Mouse (Mus musculus) intestine, postnatal 0 days (tissue): Measurements from ENCODE around the gene Smim1. TPM values are rescaled to one million over a fixed set of nuclear protein-coding genes. Genes with fewer than 3 reads are reported as not detected.
A peak's percentile ranks its signal among the peaks of the same experiment; 100 is the strongest.

Source experiments
- ATAC-seq: fragments of 200-750 bp; cut with Nextera tagmentation; 2 replicates; pipeline ENCODE4 v1.8.0; 2017; ENCODE audit warnings: mild to moderate bottlenecking, moderate TSS enrichment, moderate library complexity
- H3K27ac ChIP-seq: fragments of 300-500 bp; sonication (generic); 2 replicates; pipeline ENCODE4 v1.5.1; 2014; ENCODE audit warnings: mild to moderate bottlenecking, low read depth, low read length, moderate library complexity
- H3K27me3 ChIP-seq: fragments of 300-500 bp; sonication (generic); replicated peaks from 2 replicates; pipeline ENCODE4 v1.6.1; 2014; ENCODE audit warnings: low read length, mixed read lengths; ENCODE audit not compliant: control insufficient read depth, insufficient read depth
- H3K36me3 ChIP-seq: fragments of 300-500 bp; sonication (generic); 2 replicates; pipeline ENCODE4 v1.6.1; 2014; ENCODE audit warnings: mild to moderate bottlenecking, moderate library complexity; ENCODE audit not compliant: control insufficient read depth, insufficient read depth
- H3K4me1 ChIP-seq: fragments of 300-500 bp; sonication (generic); replicated peaks from 2 replicates; pipeline ENCODE4 v1.6.1; 2014; ENCODE audit warnings: antibody characterized with exemption, low read length, mixed read lengths; ENCODE audit not compliant: control insufficient read depth, insufficient read depth
- H3K4me2 ChIP-seq: fragments of 300-500 bp; sonication (generic); replicated peaks from 2 replicates; pipeline ENCODE4 v1.6.1; 2014; ENCODE audit warnings: low read depth, mild to moderate bottlenecking, moderate library complexity
- H3K4me3 ChIP-seq: fragments of 300-500 bp; sonication (generic); 2 replicates; pipeline ENCODE4 v1.5.1; 2014; ENCODE audit warnings: low read depth, low read length
- H3K9ac ChIP-seq: fragments of 300-500 bp; sonication (generic); 2 replicates; pipeline ENCODE4 v1.6.1; 2014; ENCODE audit warnings: mild to moderate bottlenecking, low read depth, low read length
- H3K9me3 ChIP-seq: fragments of 300-500 bp; sonication (generic); 2 replicates; pipeline ENCODE4 v1.6.1; 2016; ENCODE audit warnings: mixed run types; ENCODE audit not compliant: control insufficient read depth
- CTCF ChIP-seq: sonication (generic); IDR thresholded peaks from 2 replicates; pipeline ENCODE4 v1.5.1; 2016; ENCODE audit warnings: low read depth, mild to moderate bottlenecking, control low read depth, antibody characterized with exemption, moderate library complexity
- WGBS: fragments of 180-500 bp; shearing (Covaris S2); extraction: QIAGEN DNeasy Blood & Tissue Kit; methylation state at CpG from one replicate; pipeline ENCODE4 v1.1.7; 2014; 5-methylcytosine and 5-hydroxymethylcytosine counted together
- polyA plus RNA-seq: library from polyadenylated mRNA; unstranded; fragments of >200 nt; fragmentation: Nextera tagmentation; extraction: Ambion mirVana; gene quantifications from 2 replicates; pipeline ENCODE4 v1.2.1, GENCODE M21; 2015

Smim1 gene
- polyA plus RNA-seq, 1 experiment from 2014 or later, result 160 TPM

- no peak for TF ChIP-seq CTCF
- no peak overlapping the region for H3K4me3 ChIP-seq
- H3K27me3 ChIP-seq, result no peaks in the 10 kb centered on the region
- no peak overlapping the region for H3K4me2 ChIP-seq
- WGBS, result 21% methylated on average over 2 of the region's 2 CpGs
- no peaks in the 10 kb centered on the region for H3K36me3 ChIP-seq
- no peak overlapping the region for H3K27ac ChIP-seq
- no peaks in the 10 kb centered on the region for H3K9me3 ChIP-seq
- H3K4me1 ChIP-seq, result no peaks in the 10 kb centered on the region
- no peak overlapping the region for H3K9ac ChIP-seq
- ATAC-seq, result no peak
Measured at GRCm38 (mm10) chr4:154056661-154057060, 30.6 kb upstream of the Smim1 start.

- no peak for TF ChIP-seq CTCF
- Histone ChIP-seq H3K9me3 (no peaks in the 10 kb centered on the region), H3K36me3 (no peaks in the 10 kb centered on the region), H3K27me3 (no peaks in the 10 kb centered on the region), H3K9ac (no peak overlapping the region), H3K27ac (no peak overlapping the region), H3K4me2 (no peak overlapping the region), H3K4me3 (no peak overlapping the region), H3K4me1 (no peaks in the 10 kb centered on the region)
- no peak for ATAC-seq
- 71% methylated on average over 2 of the region's 2 CpGs for WGBS
Measured at GRCm38 (mm10) chr4:154056046-154056445, 30.0 kb upstream of the Smim1 start.

- H3K4me1 ChIP-seq, result no peaks in the 10 kb centered on the region
- H3K36me3 ChIP-seq, result no peaks in the 10 kb centered on the region
- no peak overlapping the region for H3K4me2 ChIP-seq
- no peaks in the 10 kb centered on the region for H3K9me3 ChIP-seq
- 0 out of 2 replicates have a peak, but pooled peaks have one; percentile 28 for ATAC-seq
- H3K4me3 ChIP-seq, result no peak overlapping the region
- no peak overlapping the region for H3K9ac ChIP-seq
- H3K27me3 ChIP-seq, result no peaks in the 10 kb centered on the region
- no peak overlapping the region for H3K27ac ChIP-seq
- TF ChIP-seq CTCF, result no peak
- 85% methylated on average over 7 of the region's 7 CpGs for WGBS
Measured at GRCm38 (mm10) chr4:154055482-154055881, 29.5 kb upstream of the Smim1 start.

GRCm38 (mm10) chr4:154053065-154053464 lies 27.0 kb upstream of the Smim1 start:
- Histone ChIP-seq H3K27ac (no peak overlapping the region), H3K4me2 (no peak overlapping the region), H3K27me3 (no peaks in the 10 kb centered on the region), H3K9me3 (no peaks in the 10 kb centered on the region), H3K4me3 (no peak overlapping the region), H3K4me1 (no peaks in the 10 kb centered on the region), H3K36me3 (no peaks in the 10 kb centered on the region), H3K9ac (no peak overlapping the region)
- WGBS, result 56% methylated on average over 4 of the region's 4 CpGs
- no peak for ATAC-seq
- peak; percentile 49 for TF ChIP-seq CTCF

GRCm38 (mm10) chr4:154051401-154051800 lies 25.4 kb upstream of the Smim1 start:
- no peak overlapping the region for H3K9ac ChIP-seq
- H3K27ac ChIP-seq, result no peak overlapping the region
- no peaks in the 10 kb centered on the region for H3K27me3 ChIP-seq
- no peak overlapping the region for H3K4me3 ChIP-seq
- H3K36me3 ChIP-seq, result no peaks in the 10 kb centered on the region
- WGBS, result 90% methylated on average over 3 of the region's 3 CpGs
- no peak for ATAC-seq
- no peak overlapping the region for H3K4me2 ChIP-seq
- TF ChIP-seq CTCF, result no peak
- no peaks in the 10 kb centered on the region for H3K4me1 ChIP-seq
- H3K9me3 ChIP-seq, result no peaks in the 10 kb centered on the region

- Histone ChIP-seq H3K4me2 (no peak overlapping the region), H3K9ac (no peak overlapping the region), H3K36me3 (no peaks in the 10 kb centered on the region), H3K9me3 (no peaks in the 10 kb centered on the region), H3K27me3 (no peaks in the 10 kb centered on the region), H3K4me3 (no peak overlapping the region), H3K4me1 (no peaks in the 10 kb centered on the region), H3K27ac (no peak overlapping the region)
- peak; percentile 43 for TF ChIP-seq CTCF
- 69% methylated on average over 5 of the region's 5 CpGs for WGBS
- no peak for ATAC-seq
Measured at GRCm38 (mm10) chr4:154045837-154046236, 19.8 kb upstream of the Smim1 start.

- ATAC-seq, result no peak
- Histone ChIP-seq H3K4me2 (no peak within 1 kb of the TSS), H3K9ac (no peak within 1 kb of the TSS), H3K9me3 (no peaks in the 10 kb centered on the region), H3K36me3 (no peaks in the 10 kb centered on the region), H3K27ac (no peak within 1 kb of the TSS), H3K4me1 (no peaks in the 10 kb centered on the region), H3K27me3 (no peaks in the 10 kb centered on the region), H3K4me3 (no peak within 1 kb of the TSS)
- 78% methylated on average over 9 of the region's 9 CpGs for WGBS
- no peak for TF ChIP-seq CTCF
Measured at GRCm38 (mm10) chr4:154042577-154042976, 16.5 kb upstream of the Smim1 start, which contains the start of gene Ccdc27. Gene Ccdc27, minus strand, starts transcription at chr4:154042677.
